Mouse (Mus musculus): ENCODE measurements at regions not wholly inside any gene's neighbourhood (a gene's known extent, or its start where the extent isn't known, plus 50 kb on each side); places are given as distances from the start of the nearest gene placed in this dataset.
A peak's percentile ranks its signal among the peaks of the same experiment; 100 is the strongest.

DNA sequence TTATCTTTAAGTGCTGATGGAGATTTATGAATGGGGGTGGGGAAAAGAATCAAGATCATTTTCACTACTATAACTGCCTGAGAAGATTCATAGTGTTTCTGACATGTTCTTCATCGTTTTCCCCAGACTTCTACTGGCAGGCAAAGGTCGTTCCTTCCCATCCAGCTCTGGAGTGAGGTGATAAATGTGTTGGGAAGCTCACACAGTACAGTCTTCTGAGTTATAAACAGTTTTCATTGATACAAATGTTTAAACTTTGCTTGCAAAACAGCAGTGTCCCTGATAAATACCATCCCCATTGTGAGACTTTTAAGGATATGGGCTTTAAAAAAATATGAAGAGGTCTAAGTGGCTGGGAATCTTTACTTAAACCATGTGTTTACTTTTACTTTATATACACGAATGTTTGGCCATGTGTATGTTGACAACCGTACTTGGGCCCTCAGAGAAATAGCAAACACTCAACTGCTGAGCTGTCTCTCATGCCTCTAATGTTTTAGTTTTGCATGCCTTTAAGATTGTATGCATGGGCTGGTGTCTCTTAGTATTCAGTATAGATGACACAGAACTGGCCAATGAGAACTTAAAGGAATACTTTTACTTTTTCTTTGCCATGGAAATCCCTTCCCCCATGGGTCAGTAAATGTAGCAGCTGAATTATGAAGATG lies 189.8 kb upstream of the Rora start:
- DNase-seq (ENCODE audit: low read depth, low spot score) = no peak

DNA sequence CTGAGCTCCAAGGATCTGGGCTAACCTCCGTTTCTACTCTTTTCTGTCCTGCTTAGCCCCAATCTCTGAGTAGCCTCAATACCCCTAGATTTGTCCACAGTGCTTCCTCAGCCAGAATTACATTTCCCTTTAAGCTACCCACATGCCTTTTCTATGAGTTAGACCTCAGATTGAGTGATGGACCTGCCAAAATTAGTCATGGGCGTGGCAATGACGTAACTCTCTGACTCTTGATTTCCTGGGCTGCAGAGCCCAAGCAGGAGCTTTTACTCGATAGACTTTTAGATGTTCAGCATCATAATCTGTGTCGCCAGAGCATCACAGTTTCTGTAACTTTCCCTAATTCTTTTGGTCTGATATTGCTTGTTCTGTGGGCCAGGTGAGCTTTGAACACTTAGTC lies 186.9 kb upstream of the Rora start:
- no peak for DNase-seq (ENCODE audit: low read depth, low spot score)

DNA sequence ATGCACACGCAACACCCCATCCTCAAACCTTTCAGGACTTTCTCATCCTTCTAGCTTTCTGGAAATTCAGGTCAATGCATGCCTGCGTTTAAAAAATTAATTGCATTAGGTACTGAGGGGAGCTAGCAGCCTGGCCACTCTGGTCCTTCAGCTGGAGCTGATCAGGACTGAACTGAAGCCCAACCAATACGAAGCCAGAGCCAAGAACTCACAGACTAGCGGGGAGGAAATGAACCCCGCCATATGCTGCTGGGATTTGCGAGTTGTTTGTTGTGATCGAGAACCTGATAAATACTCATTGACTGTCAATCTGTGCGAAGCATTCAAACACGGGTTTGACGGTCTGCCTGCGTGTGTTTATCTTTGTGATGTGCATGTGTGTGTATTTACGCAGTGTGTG lies 177.2 kb upstream of the Rora start:
- no peak for DNase-seq (ENCODE audit: low read depth, low spot score)

DNA sequence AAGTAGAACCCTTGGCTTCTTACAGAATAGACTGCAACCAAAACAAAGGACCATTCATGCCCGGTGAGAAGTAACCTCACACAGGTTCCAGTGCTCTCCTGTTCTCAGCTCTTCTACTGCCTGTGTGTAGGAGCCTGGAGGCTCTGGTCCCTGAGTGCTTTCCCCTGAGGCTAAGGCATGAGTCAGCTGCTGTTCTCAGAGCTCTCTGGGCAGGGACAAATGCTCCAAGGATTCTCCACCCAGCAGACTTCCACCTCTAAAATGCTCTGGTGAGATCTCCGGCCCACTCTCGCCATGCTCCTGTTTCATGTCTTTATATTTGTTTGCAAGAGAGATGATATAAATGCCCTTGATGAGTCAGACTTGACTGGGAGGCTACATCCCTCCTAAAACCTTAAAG lies 176.1 kb upstream of the Rora start:
- DNase-seq (ENCODE audit: low read depth, low spot score) = peak; percentile 68

DNA sequence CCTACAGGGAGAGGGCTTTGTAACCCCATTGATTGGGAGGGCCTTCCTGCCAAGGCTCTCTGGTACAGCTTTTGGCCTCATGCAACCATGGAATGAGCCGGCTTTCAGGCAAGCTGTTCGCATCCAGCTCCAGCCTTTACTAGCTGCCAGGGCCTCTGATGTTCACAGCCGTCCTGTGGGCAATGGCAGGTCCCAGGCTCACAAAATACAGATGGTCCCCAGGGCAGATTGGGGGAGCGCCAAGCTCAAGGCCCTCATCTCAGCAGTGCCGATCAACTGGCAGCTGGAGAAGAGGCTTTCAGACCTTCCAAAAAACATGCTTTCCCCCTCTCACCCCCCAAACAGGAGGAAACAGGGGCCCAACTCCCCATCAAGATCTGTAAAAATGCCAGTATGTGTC lies 166.9 kb upstream of the Rora start:
- peak; percentile 33 for DNase-seq (ENCODE audit: low read depth, low spot score)

DNA sequence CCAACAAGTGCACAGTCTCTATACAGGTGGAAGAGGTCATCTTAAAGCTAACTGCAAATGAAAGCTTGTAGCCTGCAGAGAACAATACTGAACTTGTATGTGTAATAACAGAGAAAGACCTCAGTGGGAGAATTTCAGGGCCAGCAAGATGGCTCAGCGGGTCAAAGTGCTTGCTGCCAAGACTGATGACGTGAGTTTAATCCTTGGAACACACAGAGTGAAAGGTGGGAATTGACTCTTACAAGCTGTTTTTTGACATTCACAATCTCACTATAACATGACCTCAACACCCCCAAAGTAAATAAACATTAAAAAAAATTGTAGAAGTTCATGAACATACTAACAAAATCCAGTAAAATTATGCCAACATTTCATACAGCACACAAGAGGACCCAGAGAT lies 162.4 kb upstream of the Rora start:
- no peak for DNase-seq (ENCODE audit: low read depth, low spot score)

DNA sequence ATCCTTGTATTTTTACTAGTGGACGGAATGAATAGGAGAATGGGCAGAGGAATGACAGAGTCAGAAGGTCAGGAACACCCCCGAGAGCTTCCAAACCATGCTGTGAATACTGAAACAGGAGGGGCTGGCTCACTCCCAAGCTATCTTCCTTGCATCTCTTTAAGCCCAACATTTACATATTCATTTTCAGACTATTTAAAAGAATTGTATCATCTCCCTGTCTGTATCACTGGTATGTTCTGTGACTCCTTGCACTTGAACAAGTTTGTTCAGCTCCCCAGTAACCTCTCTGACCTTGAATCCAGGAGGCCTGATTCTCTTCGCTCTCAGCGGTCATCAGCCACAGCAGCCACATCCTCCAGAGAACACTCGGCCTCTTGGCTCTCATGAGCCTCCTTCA lies 132.4 kb upstream of the Rora start:
- peak; percentile 17 for DNase-seq (ENCODE audit: low read depth, low spot score)

DNA sequence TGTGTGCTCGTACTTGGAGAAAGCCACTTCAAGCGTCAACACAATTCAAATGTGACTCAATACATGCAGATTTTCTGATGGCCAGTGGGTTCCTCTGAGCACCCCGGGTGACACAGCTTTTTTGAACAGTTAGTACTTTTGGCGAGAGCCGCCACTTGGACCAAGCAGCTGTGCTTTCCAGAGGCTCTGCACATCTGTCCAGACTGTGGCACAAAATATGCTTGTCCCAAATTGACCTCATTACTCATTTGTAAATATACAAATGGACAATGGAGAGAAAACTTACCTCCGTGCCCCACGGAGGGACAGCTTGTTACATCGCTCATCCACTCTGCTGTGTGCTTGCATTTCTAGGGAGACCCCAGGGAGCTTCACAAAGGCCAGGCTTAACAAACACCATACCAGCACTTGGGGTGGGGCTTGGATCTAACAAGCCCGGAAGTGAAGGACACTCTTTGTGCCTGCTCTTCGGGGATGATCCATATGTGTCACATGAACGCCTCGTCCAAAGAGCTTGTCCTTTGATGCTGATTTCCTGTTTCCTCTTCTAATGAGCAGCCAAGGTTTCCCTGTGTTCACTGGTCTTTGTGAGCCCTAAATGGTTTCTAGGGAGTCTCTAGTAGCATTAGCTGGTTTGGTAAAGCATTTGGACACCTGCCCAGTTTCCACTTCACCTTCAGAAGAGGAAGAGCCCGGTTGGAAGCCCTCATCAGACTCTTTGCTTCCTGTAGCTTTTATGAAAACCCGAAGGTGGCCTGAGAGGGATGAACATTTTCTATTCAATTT lies 91.6 kb upstream of the Rora start:
- no peak for DNase-seq (ENCODE audit: low read depth, low spot score)

DNA sequence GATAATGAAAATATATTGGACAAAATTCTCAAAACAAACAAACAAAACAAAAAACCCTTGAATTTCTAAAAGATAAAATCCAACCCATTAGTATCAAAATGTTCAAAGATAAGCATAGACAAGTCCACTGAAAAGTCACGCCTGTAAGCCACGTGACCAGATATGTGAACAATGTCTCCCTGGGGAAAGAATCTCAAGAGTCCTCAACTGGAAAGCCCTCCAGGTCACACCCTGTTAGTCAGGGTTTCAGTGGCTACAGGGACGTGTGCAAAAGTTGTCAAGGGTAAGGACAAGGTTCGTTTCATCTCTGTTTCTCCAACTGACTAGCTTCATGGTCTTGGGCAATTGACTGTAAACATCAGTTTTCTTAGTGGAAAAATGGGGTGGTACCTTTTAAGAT lies 90.4 kb upstream of the Rora start:
- no peak for DNase-seq (ENCODE audit: low read depth, low spot score)

DNA sequence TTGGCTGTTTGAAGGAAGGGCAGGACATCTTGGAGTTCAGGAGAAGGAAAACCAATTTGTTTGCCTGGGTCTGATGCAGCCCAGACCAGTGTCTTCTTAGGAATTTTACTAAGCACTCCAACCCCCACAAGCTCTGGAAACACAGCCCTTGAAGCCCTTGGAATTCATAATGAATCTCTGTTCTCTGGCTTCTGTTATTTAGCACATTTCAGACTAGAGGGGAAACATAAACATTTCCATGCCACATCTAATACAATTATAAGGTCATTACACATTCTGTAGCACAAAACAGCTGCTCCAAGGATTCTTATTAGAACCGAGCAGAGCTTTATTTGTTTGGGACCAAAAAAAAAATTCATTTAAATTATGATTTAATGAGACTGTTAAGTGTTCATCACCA lies 67.8 kb upstream of the Rora start:
- no peak for DNase-seq (ENCODE audit: low read depth, low spot score)

DNA sequence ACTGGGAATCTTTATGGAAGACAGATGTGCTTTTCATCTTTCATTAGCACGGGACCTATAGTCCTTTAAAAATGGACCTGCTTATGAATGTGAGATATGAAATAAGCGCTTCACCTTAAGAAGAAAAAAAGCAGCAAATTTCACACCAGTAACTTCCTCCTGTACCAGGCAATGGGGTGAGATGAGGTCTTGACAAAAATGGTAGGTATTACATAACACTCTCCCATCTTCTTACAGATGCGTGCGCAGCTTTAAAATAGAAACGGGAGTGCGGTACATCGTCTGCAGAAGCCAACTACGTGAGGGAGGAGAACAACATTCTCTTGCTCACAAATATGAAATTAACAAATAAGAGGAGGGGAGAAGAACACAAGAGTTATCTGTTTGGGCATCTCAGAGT lies 62.6 kb upstream of the Rora start:
- peak; percentile 60 for DNase-seq (ENCODE audit: low read depth, low spot score)

DNA sequence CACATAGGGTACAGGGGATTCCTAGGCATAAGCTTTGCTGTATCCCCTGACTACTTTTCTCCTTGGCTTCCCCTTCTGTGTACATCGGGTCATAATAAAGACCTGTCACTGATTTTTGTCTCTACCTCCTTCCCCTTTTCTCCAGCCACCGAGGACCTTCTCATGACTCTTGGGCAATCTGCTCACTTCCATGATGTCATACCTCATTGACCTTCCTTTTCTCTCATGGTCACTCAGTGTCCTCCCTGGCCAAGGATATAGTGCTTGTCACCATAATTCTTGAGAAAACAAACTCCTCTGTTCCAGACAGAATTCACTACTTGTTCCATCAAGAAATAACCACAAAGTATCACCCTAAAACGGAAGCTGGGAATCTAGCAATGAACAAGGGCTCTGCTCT lies 60.6 kb upstream of the Rora start:
- no peak for DNase-seq (ENCODE audit: low read depth, low spot score)

DNA sequence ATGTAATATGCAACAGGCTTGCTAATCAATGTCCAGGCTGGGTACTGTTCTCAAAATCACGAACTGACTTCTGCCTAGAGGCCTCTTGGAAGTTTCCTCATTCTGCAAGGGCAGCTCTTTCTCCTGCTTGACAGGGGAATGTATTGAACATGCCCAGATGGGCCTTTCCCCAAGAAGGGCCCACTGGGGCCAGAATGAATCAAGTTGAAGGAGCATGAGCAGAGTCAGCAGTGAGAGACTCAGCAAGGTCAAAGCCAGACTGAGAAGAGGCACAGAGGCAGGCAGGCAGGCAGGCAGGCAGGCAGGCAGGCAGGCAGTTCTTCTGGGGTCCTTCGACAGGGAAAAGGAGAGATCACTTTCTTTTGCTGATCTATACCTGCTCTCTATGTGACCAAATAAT lies 59.0 kb upstream of the Rora start:
- DNase-seq (ENCODE audit: low read depth, low spot score) = no peak

Measured in brain, adult 2 months (tissue).